Mouse (Mus musculus) megakaryocyte-erythroid progenitor cell, adult 5 weeks (primary cell): ENCODE results near the gene Gzme. TPM values are rescaled to one million over a fixed set of nuclear protein-coding genes. Genes with fewer than 3 reads are reported as not detected.

Source experiments
- polyA plus RNA-seq: library from polyadenylated mRNA; stranded (reverse); fragments of >175 nt; gene quantifications from 2 replicates; pipeline ENCODE4 v1.2.3, GENCODE M21; 2012

Gene Gzme
- polyA plus RNA-seq: not detected in 2 replicates

DNA sequence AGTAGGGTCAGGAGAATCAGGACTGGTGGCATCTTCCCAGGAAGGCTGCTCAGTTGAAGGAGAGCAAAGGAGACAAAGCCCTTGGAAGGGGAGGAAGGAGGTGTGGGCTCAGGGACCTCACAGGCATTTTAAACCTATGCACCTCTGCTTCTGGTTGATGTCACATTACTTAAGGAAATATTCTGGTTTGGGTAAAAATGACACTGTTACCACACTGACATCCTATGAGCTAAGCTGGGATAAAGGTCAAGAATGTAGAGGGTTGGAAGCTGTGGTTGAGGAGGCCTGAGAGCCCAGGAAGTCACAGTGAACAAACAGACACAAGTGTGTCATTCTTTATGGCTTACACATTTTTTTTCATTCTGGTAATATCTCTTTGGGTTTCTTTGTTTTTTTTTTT, at the start of gene Gzme:
Gzme (minus strand) TSS at position 101 of the 400 bp plus-strand sequence.

DNA sequence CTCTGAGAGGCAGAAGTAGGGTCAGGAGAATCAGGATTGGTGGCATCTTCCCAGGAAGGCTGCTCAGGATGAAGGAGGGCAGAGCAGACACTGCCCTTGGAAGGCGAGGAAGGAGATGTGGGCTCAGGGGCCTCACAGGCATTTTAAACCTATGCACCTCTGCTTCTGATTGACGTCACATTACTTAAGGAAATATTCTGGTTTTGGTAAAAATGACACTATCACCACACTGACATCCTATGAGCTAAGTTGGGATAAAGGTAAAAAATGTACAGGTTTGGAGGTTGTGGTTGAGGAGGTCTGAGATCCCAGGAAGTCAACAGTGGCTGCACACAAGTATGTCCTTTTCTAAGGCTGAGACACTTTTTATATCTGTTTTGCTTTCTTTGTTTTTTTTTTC, 39.1 kb upstream of the Gzme start, which contains the start of gene Gzmg:
Gzmg (minus strand) TSS at position 101 of the 400 bp plus-strand sequence.

DNA sequence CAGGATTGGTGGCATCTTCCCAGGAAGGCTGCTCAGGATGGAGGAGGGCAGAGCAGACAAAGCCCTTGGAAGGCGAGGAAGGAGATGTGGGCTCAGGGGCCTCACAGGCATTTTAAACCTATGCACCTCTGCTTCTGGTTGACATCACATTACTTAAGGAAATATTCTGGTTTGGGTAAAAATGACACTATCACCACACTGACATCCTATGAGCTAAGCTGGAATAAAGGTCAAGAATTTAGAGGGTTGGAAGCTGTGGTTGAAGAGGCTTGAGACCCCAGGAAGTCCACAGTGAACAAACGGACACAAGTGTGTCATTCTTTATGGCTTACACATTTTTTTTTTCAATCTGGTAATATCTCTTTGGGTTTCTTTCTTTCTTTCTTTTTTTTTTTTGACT, 12.1 kb upstream of the Gzme start, which contains the start of gene Gzmd:
Gzmd (minus strand) TSS at position 101 of the 400 bp plus-strand sequence.

GRCm38 (mm10) chr14:56102386-56102785, 18.0 kb downstream of the Gzme start, which contains the start of gene Ctsg:
TSS of gene Ctsg (minus strand) at chr14:56102574.

GRCm38 (mm10) chr14:56085167-56085566, 35.3 kb downstream of the Gzme start, which contains the start of gene Mcpt8:
TSS of gene Mcpt8 (minus strand) at chr14:56085273.

Other genes with a start within 250 kb of the Gzme start
- 0.09 and 0.34 TPM in 2 replicates for gene Cbln3, start 236.2 kb downstream of the Gzme start, polyA plus RNA-seq
- 10.5 and 16.6 TPM in 2 replicates for gene Khnyn, start 235.7 kb downstream of the Gzme start, polyA plus RNA-seq
- gene Sdr39u1, start 220.3 kb downstream of the Gzme start, polyA plus RNA-seq: 10.6 and 15.2 TPM in 2 replicates
- 0.06 TPM in 1 of 2 replicates, not detected in the other for gene Cma1, start 175.9 kb downstream of the Gzme start, polyA plus RNA-seq
- not detected in 2 replicates for gene Cma2, start 169.6 kb downstream of the Gzme start, polyA plus RNA-seq
- gene Mcpt1, start 102.7 kb downstream of the Gzme start, polyA plus RNA-seq: not detected in 2 replicates
- not detected in 2 replicates for gene Mcpt9, start 90.1 kb downstream of the Gzme start, polyA plus RNA-seq
- not detected in 2 replicates for gene Mcpt2, start 78.6 kb downstream of the Gzme start, polyA plus RNA-seq
- not detected in 2 replicates for gene Mcpt4, start 58.3 kb downstream of the Gzme start, polyA plus RNA-seq
- 6.3 and 6.6 TPM in 2 replicates for gene Mcpt8, start 35.4 kb downstream of the Gzme start, polyA plus RNA-seq
- gene Ctsg, start 18.1 kb downstream of the Gzme start, polyA plus RNA-seq: 802 and 1,283 TPM in 2 replicates
- not detected in 2 replicates for gene Gzmd, start 12.0 kb upstream of the Gzme start, polyA plus RNA-seq
- gene Gzmg, start 39.0 kb upstream of the Gzme start, polyA plus RNA-seq: not detected in 2 replicates
- gene Gzmn, start 54.0 kb upstream of the Gzme start, polyA plus RNA-seq: not detected in 2 replicates
- not detected in 2 replicates for gene Gzmf, start 90.8 kb upstream of the Gzme start, polyA plus RNA-seq
- not detected in 2 replicates for gene Gzmc, start 114.0 kb upstream of the Gzme start, polyA plus RNA-seq
- gene Gzmb, start 141.6 kb upstream of the Gzme start, polyA plus RNA-seq: 2.1 and 2.5 TPM in 2 replicates
- not detected in 2 replicates for gene Atp12a, start 244.4 kb upstream of the Gzme start, polyA plus RNA-seq